ENCODE assay signal across 8 mouse cellular contexts in the genomic region with DNA sequence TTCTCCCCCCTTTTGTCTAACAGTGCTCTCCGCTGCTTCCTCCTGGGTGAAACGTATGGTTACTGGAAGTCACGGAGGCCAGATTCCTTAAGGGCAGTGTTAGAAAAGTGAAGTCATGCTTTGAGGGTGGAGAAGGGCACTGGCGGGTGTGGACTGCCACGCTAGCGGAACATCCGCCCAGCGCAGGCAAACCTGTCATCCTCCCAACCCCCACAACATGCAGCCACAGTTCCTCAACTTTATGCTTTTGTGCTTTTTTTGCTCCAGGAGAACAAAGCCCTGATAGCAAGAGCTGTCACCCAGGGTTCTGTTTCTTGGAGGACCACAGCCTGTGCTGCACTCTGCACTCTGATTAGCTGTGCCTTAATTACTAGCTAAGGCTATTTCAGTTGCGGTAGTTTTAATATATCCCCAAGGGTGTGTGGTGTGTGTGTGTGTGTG. TPM values are rescaled to one million over a fixed set of nuclear protein-coding genes. Genes with fewer than 3 reads are reported as not detected.
A peak's percentile ranks its signal among the peaks of the same experiment; 100 is the strongest.
DNase-seq lines count a peak whose midpoint lies in the region; ATAC-seq and TF ChIP-seq lines count a peak whose summit lies in the region.

No protein-coding gene starts in this region.

- no peaks in the 10 kb centered on the region for H3K36me3 ChIP-seq in heart, adult 2 months (ENCODE audit: control insufficient read depth, insufficient read depth, low read length)
- no peaks in the 10 kb centered on the region for H3K36me3 ChIP-seq in hindbrain, embryonic 15.5 days
- H3K36me3 ChIP-seq in neural tube, embryonic 12.5 days: 0 out of 2 replicates have a peak, but pooled peaks cover 3% of the 10 kb centered on the region

- peak in 1 of 2 experiments; percentile 30 for DNase-seq in heart, adult 2 months
- no peak for DNase-seq in heart, postnatal 25 days (ENCODE audit: low spot score)
- peak; percentile 27 for DNase-seq in T-cell, adult 2 months (ENCODE audit: low spot score)
- peak; percentile 4 for DNase-seq in lung, adult 2 months
- no peak for DNase-seq in ovary, adult 18-20 months (ENCODE audit: low spot score)

- no peaks in the 10 kb centered on the region for H3K4me1 ChIP-seq in heart, adult 2 months (ENCODE audit: control insufficient read depth, insufficient read depth, low read length)
- peaks cover 48% of the 10 kb centered on the region for H3K4me1 ChIP-seq in hindbrain, embryonic 15.5 days (replicated peaks)
- no peaks in the 10 kb centered on the region for H3K4me1 ChIP-seq in lung, adult 2 months (ENCODE audit: control insufficient read depth, insufficient read depth, low read length)
- peaks cover 30% of the 10 kb centered on the region for H3K4me1 ChIP-seq in neural tube, embryonic 12.5 days

- H3K79me2 ChIP-seq in heart, adult 2 months (replicated peaks; ENCODE audit: control insufficient read depth, insufficient read depth, low read length): no peaks in the 10 kb centered on the region

- no peak for TF ChIP-seq POLR2A in heart, adult 2 months (IDR thresholded peaks at IDR 0.05; ENCODE audit: insufficient read depth, low read depth, low read length)
- TF ChIP-seq POLR2A in lung, adult 2 months (IDR thresholded peaks at IDR 0.05; ENCODE audit: borderline replicate concordance, extremely low read depth, low read depth, low read length): no peak

- no peaks in the 10 kb centered on the region for H3K27me3 ChIP-seq in heart, adult 2 months (ENCODE audit: control insufficient read depth, insufficient read depth, low read length)
- H3K27me3 ChIP-seq in hindbrain, embryonic 15.5 days: no peaks in the 10 kb centered on the region
- no peaks in the 10 kb centered on the region for H3K27me3 ChIP-seq in neural tube, embryonic 12.5 days (replicated peaks)

- H3K27ac ChIP-seq in heart, adult 2 months: no peak overlapping the region
- peak overlapping the region; percentile 96 for H3K27ac ChIP-seq in hindbrain, embryonic 15.5 days (replicated peaks)
- H3K27ac ChIP-seq in neural tube, embryonic 12.5 days: 0 out of 2 replicates have a peak overlapping the region, but pooled peaks have one; percentile 7

- no peaks in the 10 kb centered on the region for H3K9me3 ChIP-seq in hindbrain, embryonic 15.5 days
- H3K9me3 ChIP-seq in neural tube, embryonic 12.5 days: 0 out of 2 replicates have a peak, but pooled peaks cover 3% of the 10 kb centered on the region

- peak overlapping the region; percentile 80 for H3K4me2 ChIP-seq in hindbrain, embryonic 15.5 days
- peak overlapping the region; percentile 64 for H3K4me2 ChIP-seq in neural tube, embryonic 12.5 days (replicated peaks)

- intact Hi-C loops in heart, adult 2 months (cut with DNase I): no loop called here
- intact Hi-C loops in heart, postnatal 25 days (cut with DNase I): loop anchor here (10.0 kb wide), 1 partner anchor 194 kb away; no protein-coding TSS in a partner anchor

- 23% methylated on average over 9 of the region's 9 CpGs for WGBS in heart, adult 2 months
- 5% methylated on average over 9 of the region's 9 CpGs for WGBS in hindbrain, embryonic 15.5 days
- WGBS in lung, adult 2 months: 22% methylated on average over 9 of the region's 9 CpGs
- WGBS in neural tube, embryonic 12.5 days: 9% methylated on average over 9 of the region's 9 CpGs

- no peak overlapping the region for H3K9ac ChIP-seq in heart, adult 2 months (ENCODE audit: low read depth, low read length)
- H3K9ac ChIP-seq in hindbrain, embryonic 15.5 days: peak overlapping the region; percentile 69
- peak overlapping the region; percentile 56 for H3K9ac ChIP-seq in neural tube, embryonic 12.5 days

- no peak for TF ChIP-seq CTCF in heart, adult 2 months (IDR thresholded peaks at IDR 0.05)
- no peak for TF ChIP-seq CTCF in lung, adult 2 months (IDR thresholded peaks at IDR 0.05; ENCODE audit: insufficient read depth, low read length)

- no peak for TF ChIP-seq EP300 in heart, adult 2 months (IDR thresholded peaks at IDR 0.05; ENCODE audit: insufficient read depth, low read depth, low read length)

- peak; percentile 52; the same call in 1 of the 2 replicates for ATAC-seq in erythroid progenitor cell, adult 5-6 weeks (replicated peaks; ENCODE audit: low FRiP score, poor library complexity, severe bottlenecking)
- ATAC-seq in hindbrain, embryonic 15.5 days (ENCODE audit: low FRiP score, low read depth): no peak; the same call in 1 of the 2 replicates
- peak; percentile 15; the same call in 1 of the 2 replicates for ATAC-seq in neural tube, embryonic 12.5 days (ENCODE audit: low FRiP score, low read depth)

- H3K4me3 ChIP-seq in heart, adult 2 months: peak overlapping the region; percentile 7; the same call in 1 of the 2 replicates
- peak overlapping the region; percentile 50 for H3K4me3 ChIP-seq in hindbrain, embryonic 15.5 days
- no peak overlapping the region for H3K4me3 ChIP-seq in lung, adult 2 months (replicated peaks; ENCODE audit: extremely low read depth, low read depth, low read length)
- H3K4me3 ChIP-seq in neural tube, embryonic 12.5 days: peak overlapping the region; percentile 44

RNA-seq across cellular contexts. Expression of gene Akap6, which starts 2.0 kb away (rescaled TPM):
- 100 to 1,000 TPM in 1 of 2 experiments, 10 to 100 TPM in 1; 94.6 to 100 TPM for total RNA-seq in heart, adult 2 months (2021)
- polyA plus RNA-seq in heart, adult 2 months (2012; rRNA removed): 14.1 and 29.1 TPM in 2 replicates
- 100 to 1,000 TPM in 1 of 2 experiments, 10 to 100 TPM in 1; 93.5 to 103 TPM for total RNA-seq in heart, postnatal 25 days (2021)
- total RNA-seq in erythroid progenitor cell, adult 5-6 weeks (2015; ENCODE audit: low replicate concordance): not detected in 2 replicates
- total RNA-seq in erythroid progenitor cell, adult 5-6 weeks (2017; ENCODE audit: low replicate concordance): not detected in 2 replicates
- polyA plus RNA-seq in hindbrain, embryonic 15.5 days (2015; fragmentation: Nextera tagmentation; extraction: Ambion mirVana): 24.3 and 28.5 TPM in 2 replicates
- 0.50 and 0.96 TPM in 2 replicates for polyA plus RNA-seq in lung, adult 2 months (2012; rRNA removed)
- 27.6 and 29.5 TPM in 2 replicates for polyA plus RNA-seq in neural tube, embryonic 12.5 days (2016; fragmentation: Nextera tagmentation; extraction: Ambion mirVana)

Comparison
In these comparisons a context has a peak if more than half of its experiments do, and no peak if none do; other contexts are left out.
1. DNase-seq: peak in T-cell, adult 2 months (single experiment) and lung, adult 2 months (single experiment); none in heart, postnatal 25 days (single experiment) and ovary, adult 18-20 months (single experiment).